Mouse (Mus musculus) embryonic stem cell, embryonic (primary cell): ENCODE measurements around the gene Knstrn.

Experiments used
- CTCF ChIA-PET, 4 experiments: fragments of 300-600 bp in 2 of 4; fragments of 350-600 bp in 2 of 4; sonication (Branson Sonifier 250); formaldehyde crosslinking; loops; one replicate each; lab custom pipeline; 2022; ENCODE audit warnings: inconsistent platforms in 2 of 4; lab: Charles Lee
- POLR2A ChIA-PET, 4 experiments: fragments of 300-600 bp in 2 of 4; fragments of 350-600 bp in 2 of 4; sonication (Branson Sonifier 250); formaldehyde crosslinking; loops; one replicate each; lab custom pipeline; 2022; ENCODE audit warnings: antibody characterized with exemption in 4 of 4, inconsistent platforms in 1 of 4; lab: Charles Lee

Knstrn gene

DNA sequence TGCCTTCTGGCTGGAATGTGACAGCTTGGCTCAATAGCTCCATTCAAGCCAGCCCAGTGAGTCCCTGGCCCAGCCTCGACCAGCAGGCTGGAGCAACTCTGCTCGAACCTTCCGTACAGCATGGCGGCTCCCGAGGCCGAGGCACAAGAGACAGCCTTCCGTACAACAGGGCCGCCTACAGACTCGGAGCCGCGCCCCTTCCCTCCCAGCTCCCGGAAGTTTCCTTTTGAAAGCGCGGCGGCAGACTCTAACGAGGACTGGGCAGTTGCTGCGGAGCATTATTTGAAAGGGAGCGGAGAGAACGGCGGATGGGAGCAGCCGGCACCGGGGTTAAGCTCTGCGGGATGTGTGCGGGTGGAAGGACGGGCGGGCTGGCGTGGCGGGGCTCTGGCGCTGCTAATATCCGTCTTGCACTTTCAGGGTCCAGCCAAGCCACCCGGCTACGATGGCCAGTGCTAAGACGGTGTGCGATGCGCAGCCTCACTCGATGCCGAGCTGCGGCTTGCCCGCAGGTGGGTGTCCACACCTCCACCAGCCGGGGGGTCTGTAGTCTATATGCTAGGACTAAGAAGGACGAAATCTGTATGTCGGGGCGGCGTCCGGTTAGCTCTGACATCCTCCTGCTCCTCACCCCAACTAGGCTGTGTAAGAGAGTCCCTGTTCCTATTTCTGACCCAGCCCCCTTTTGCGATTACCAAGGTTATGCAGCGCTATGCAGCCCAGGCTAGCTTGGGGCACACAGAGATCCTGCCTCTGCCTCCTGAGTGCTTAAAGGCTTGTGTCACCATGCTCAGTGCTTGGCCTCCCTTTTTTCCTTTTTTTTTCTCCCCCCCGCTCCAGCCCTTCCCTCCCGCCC lies at the start of gene Knstrn:
Gene Knstrn, plus strand, starts transcription at position 23 of the 856 bp plus-strand sequence.
- ChIA-PET POLR2A (interaction anchor here in 3 of 4 experiments (0.5 to 3.4 kb wide), 46 partner anchors 9 to 426 kb away, joined by 3 to 22 read pairs (median 4); partner anchors contain the start of genes Ccdc32 (in 1 of the 3), Disp2 (in 1 of the 3), Eif2ak4 (in 1 of the 3) and Inafm2 (in 1 of the 3)), CTCF (interaction anchor here in 3 of 4 experiments (0.5 to 1.4 kb wide), 15 partner anchors 10 to 733 kb away, joined by 3 to 15 read pairs (median 3); partner anchors contain the start of genes Chp1 (in 1 of the 3) and Exd1 (in 1 of the 3))

GRCm38 (mm10) chr2:118764094-118764831 lies 49.5 kb upstream of the Knstrn start:
- ChIA-PET POLR2A (interaction anchor here in 3 of 4 experiments (0.5 to 2.5 kb wide), 14 partner anchors 10 to 347 kb away, joined by 3 to 9 read pairs (median 4); partner anchors contain the start of genes Disp2 (in 1 of the 3), Inafm2 (in 1 of the 3), Ivd (in 1 of the 3) and Knstrn (in 1 of the 3)), CTCF (interaction anchor here (0.5 to 4.7 kb wide), 50 partner anchors 9 to 770 kb away, joined by 3 to 38 read pairs (median 4); partner anchors contain the start of genes Disp2 (in 2 of the 4), Inafm2 (in 1 of the 4) and Knstrn (in 1 of the 4))

DNA sequence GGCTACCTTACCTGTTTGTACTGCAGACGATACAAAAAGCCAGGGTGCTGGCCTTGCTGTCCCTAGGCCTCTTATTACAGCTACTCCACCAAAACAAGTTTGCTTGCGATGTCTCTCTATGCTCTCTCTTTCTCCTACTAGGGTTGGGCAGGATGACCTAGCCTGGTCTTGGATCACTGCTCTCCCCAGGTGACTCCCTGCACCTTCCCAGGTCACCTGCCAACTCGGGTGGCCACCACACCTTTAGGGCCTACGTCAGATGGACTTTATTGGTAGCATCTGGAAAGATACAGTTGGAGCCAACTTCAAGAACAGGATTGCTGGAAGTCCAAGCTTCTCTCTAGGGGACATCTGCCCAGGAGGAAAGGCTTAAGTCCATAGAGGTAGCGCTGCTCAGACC lies 48.9 kb upstream of the Knstrn start:
- POLR2A ChIA-PET: interaction anchor here in 3 of 4 experiments (0.5 to 1.8 kb wide), 7 partner anchors 10 to 347 kb away, joined by 3 to 9 read pairs (median 4); partner anchors contain the start of gene Knstrn (in 1 of the 3)
- CTCF ChIA-PET: interaction anchor here (0.5 to 4.7 kb wide), 31 partner anchors 9 to 565 kb away, joined by 3 to 38 read pairs (median 5); partner anchors contain the start of genes Disp2 (in 2 of the 4) and Inafm2 (in 1 of the 4)

DNA sequence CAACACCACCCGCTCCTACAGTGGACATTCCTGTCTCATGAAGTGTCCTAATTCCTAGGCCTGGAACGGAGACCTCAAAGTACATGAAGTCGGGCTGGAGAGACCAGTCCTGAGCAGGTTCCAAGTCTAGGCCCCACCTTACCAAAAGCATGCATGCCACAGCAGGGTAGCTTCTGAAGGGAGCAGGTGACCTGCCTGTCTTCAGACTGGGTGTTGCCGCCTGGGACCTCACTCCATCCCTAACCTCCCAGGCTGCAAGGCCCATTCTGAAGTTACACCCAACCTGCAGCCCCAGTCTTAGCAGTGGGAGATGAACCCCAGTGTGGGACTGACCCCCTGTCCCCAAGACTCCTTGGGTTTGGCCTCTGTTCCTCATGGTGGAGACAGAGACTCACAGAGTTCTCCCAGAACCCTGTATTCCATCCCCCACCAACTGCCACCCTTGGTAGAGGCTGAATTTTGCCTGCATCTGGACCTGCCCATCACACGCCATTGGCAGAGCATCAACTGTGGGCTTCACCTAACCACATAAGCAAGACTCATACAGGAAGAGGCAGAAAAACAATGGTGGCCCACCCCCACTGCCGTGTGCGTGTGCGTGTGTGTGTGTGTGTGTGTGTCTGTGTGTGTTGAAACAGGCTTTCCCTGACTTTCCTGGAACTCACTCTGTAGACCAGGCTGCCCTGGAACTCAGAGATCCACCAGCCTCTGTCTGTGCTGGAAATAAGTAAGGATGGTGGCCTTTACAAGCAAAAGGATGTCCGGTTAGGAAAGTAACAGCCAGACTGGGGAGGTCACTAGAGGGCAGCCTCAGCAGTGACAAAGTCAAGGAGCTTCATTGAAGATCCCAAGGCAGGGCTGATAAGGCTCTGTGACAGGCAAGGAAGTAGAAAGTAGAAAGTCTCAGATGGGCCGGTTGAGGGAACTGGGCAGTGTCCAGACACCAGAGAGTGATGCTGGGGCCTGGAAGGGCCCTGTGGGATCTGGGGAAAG lies 47.5 kb upstream of the Knstrn start:
- POLR2A ChIA-PET: interaction anchor here in 2 of 4 experiments (0.5 to 0.9 kb wide), 2 partner anchors 17 to 428 kb away, joined by 3 to 4 read pairs; no protein-coding TSS in a partner anchor
- CTCF ChIA-PET: interaction anchor here in 3 of 4 experiments (0.5 to 4.6 kb wide), 10 partner anchors 13 to 569 kb away, joined by 3 to 17 read pairs (median 4); partner anchors contain the start of genes Disp2 (in 1 of the 3) and Knstrn (in 1 of the 3)

DNA sequence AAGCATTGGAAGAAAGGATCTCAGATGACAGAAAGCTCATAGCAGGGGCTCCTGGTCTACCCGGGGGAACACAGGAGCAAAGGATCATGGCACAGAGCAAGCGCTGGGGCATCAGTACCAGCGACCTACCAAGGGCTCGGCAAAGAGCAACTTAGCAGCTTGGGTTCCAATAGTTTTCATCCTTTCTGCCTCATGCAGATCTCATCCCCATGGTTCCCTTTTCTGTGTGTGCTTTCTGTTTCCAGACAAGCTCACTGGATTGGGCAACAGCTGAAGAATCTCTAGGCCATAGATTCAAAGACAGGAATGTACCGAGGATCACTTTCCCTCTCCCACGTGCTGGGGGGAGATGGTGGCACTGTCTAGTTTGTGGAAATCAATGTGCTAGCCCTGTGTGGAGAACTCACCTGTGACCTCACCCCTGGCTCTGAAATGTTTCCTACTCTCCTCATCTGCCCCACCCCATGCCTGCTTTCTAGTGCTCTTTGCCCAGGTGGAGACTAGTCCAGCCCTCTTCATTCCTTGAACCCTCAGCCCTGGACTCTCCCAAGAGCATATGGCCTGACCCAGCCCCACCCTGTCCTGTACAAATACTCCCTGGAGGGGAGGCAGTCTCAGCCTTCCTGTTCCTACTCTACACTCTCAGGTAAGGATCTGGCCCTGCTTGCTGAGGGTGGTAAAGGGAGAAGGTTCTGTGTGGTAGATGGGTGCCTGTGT lies 41.5 kb upstream of the Knstrn start, which contains the start of gene Phgr1:
Gene Phgr1, plus strand, starts transcription at position 612 of the 717 bp plus-strand sequence.
- ChIA-PET POLR2A (interaction anchor here in 1 of 4 experiments (1.4 kb wide), 1 partner anchor 12 kb away, joined by 3 read pairs; no protein-coding TSS in a partner anchor), CTCF (no interaction called here)

GRCm38 (mm10) chr2:118774536-118774935 lies 39.3 kb upstream of the Knstrn start:
- POLR2A ChIA-PET: no interaction called here
- CTCF ChIA-PET: interaction anchor here in 1 of 4 experiments (1.2 kb wide), 1 partner anchor 10 kb away, joined by 3 read pairs; no protein-coding TSS in a partner anchor

- CTCF ChIA-PET: interaction anchor here in 1 of 4 experiments (1.2 kb wide), 1 partner anchor 11 kb away, joined by 3 read pairs; no protein-coding TSS in a partner anchor
Observed at GRCm38 (mm10) chr2:118775396-118775795, 38.4 kb upstream of the Knstrn start.

GRCm38 (mm10) chr2:118775846-118776245 lies 38.0 kb upstream of the Knstrn start:
- ChIA-PET POLR2A (no interaction called here), CTCF (interaction anchor here in 1 of 4 experiments (1.2 kb wide), 1 partner anchor 12 kb away, joined by 3 read pairs; no protein-coding TSS in a partner anchor)

More at GRCm38 (mm10) chr2:118775396-118775795, 38.4 kb upstream of the Knstrn start:
- POLR2A ChIA-PET: no interaction called here

DNA sequence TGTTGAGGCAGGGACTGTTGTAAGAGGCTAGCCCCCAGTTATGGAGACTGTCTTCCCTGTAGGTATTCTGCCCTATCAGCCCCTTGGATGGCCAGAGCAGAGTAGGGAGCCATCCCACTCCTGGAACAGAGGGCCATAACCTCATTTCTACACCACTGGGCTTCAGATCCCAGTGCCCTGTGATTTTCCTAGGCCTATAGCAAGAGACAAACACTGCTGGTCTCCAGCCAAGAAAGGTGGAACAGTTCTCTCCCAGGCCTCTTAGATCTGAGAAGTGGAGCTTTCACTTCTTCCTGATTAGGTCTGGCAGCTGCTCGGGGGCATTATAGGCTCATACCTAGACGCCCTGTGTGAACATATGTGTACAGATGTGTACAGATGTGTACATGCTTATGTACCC lies 37.5 kb upstream of the Knstrn start:
- POLR2A ChIA-PET: no interaction called here
- CTCF ChIA-PET: interaction anchor here in 1 of 4 experiments (1.1 kb wide), 1 partner anchor 15 kb away, joined by 3 read pairs; no protein-coding TSS in a partner anchor

- ChIA-PET CTCF (interaction anchor here in 1 of 4 experiments (1.9 to 2.1 kb wide), 2 partner anchors 13 to 15 kb away, joined by 9 to 17 read pairs; partner anchors contain the start of gene Ccdc9b), POLR2A (interaction anchor here in 2 of 4 experiments (0.6 to 1.9 kb wide), 4 partner anchors 10 to 575 kb away, joined by 3 to 4 read pairs (median 4); no protein-coding TSS in a partner anchor)
Observed at GRCm38 (mm10) chr2:118778418-118778817, 35.4 kb upstream of the Knstrn start.

GRCm38 (mm10) chr2:118779065-118779464 lies 34.7 kb upstream of the Knstrn start:
- CTCF ChIA-PET: interaction anchor here in 2 of 4 experiments (0.5 to 2.1 kb wide), 7 partner anchors 12 to 79 kb away, joined by 3 to 17 read pairs (median 4); partner anchors contain the start of gene Ccdc9b (in 1 of the 2)

GRCm38 (mm10) chr2:118779504-118780480 lies 34.0 kb upstream of the Knstrn start, which contains the start of gene Disp2:
Disp2 (plus strand) TSS chr2:118779719.
- ChIA-PET POLR2A (interaction anchor here in 3 of 4 experiments (0.7 to 1.9 kb wide), 9 partner anchors 8 to 134 kb away, joined by 3 to 7 read pairs (median 4); partner anchors contain the start of genes Ivd (in 1 of the 3) and Knstrn (in 1 of the 3)), CTCF (interaction anchor here in 3 of 4 experiments (0.5 to 2.1 kb wide), 8 partner anchors 9 to 80 kb away, joined by 3 to 17 read pairs (median 4); partner anchors contain the start of gene Ccdc9b (in 1 of the 3))

More at GRCm38 (mm10) chr2:118779065-118779464, 34.7 kb upstream of the Knstrn start:
- POLR2A ChIA-PET: interaction anchor here in 2 of 4 experiments (0.6 to 1.9 kb wide), 7 partner anchors 9 to 131 kb away, joined by 3 to 7 read pairs (median 4); partner anchors contain the start of gene Ivd (in 1 of the 2)

GRCm38 (mm10) chr2:118781115-118781514 lies 32.7 kb upstream of the Knstrn start:
- ChIA-PET CTCF (no interaction called here), POLR2A (interaction anchor here in 1 of 4 experiments (0.6 to 0.7 kb wide), 2 partner anchors 11 to 1872 kb away, joined by 3 to 5 read pairs; no protein-coding TSS in a partner anchor)

GRCm38 (mm10) chr2:118782303-118782702 lies 31.5 kb upstream of the Knstrn start:
- POLR2A ChIA-PET: interaction anchor here in 1 of 4 experiments (1.9 kb wide), 1 partner anchor 33 kb away, joined by 4 read pairs; no protein-coding TSS in a partner anchor
- CTCF ChIA-PET: no interaction called here
